Mouse (Mus musculus) heart, adult 2 months (tissue): Measurements from ENCODE around the gene Olfr460.

Experiments used
- CTCF ChIP-seq: fragments of 200-600 bp; IDR thresholded peaks from 2 replicates; pipeline ENCODE4 v1.8.1; 2022; ENCODE audit warnings: antibody characterized with exemption, mild to moderate bottlenecking, moderate library complexity
- EP300 ChIP-seq: fragments of 200-500 bp; IDR thresholded peaks from 2 replicates; pipeline ENCODE4 v1.6.1; 2011; ENCODE audit warnings: low read depth, low read length, control low read depth; ENCODE audit not compliant: insufficient read depth
- POLR2A ChIP-seq: fragments of 200-500 bp; IDR thresholded peaks from 2 replicates; pipeline ENCODE4 v1.6.1; 2011; ENCODE audit warnings: mild to moderate bottlenecking, low read depth, low read length, control low read depth; ENCODE audit not compliant: insufficient read depth

- TF ChIP-seq POLR2A (no peak), CTCF (no peak), EP300 (no peak)
Measured at GRCm38 (mm10) chr6:40607431-40607830, 38.1 kb downstream of the Olfr460 start.
